ENCODE assay signal across 16 mouse cellular contexts in the genomic region with DNA sequence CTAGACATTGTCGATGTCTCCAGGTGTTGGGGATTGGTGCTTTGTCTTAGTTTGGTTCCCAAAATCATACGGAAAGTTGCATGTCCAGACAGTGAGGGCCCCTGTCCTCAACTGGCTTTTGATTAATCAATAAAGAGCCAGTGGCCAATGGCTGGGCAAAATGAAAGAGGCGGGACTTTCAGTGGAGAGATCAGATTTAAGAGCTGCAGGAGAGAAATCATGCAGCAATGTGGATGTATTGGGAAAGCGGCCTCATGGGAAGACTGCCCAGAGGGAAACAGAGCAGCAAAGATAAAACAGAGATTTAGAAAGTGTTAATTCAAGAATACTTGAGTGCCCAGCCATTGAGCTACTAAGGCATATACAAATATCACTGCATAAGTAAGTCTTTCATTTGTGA.
"Had no signal": no experiment of that assay in that cellular context is flagged by ENCODE, and none has a peak within 500 bp of the region (broad histone marks: within the 10 kb centered on the region; RNA-seq: fewer than 3 reads in every experiment).

No protein-coding gene starts in this region.

- ATAC-seq: lung, postnatal 0 days; midbrain, embryonic 13.5 days; midbrain, embryonic 15.5 days had no signal

- H3K27ac ChIP-seq: lung, embryonic 15.5 days; macrophage; midbrain, embryonic 13.5 days; midbrain, embryonic 15.5 days; neural tube, embryonic 12.5 days; stomach, embryonic 15.5 days; stomach, postnatal 0 days had no signal

- H3K9me3 ChIP-seq: lung, embryonic 15.5 days; megakaryocyte, embryonic 14.5 days; midbrain, embryonic 13.5 days; midbrain, embryonic 15.5 days; neural tube, embryonic 12.5 days; stomach, embryonic 15.5 days had no signal

- H3K4me2 ChIP-seq: lung, embryonic 15.5 days; midbrain, embryonic 13.5 days; midbrain, embryonic 15.5 days; neural tube, embryonic 12.5 days; stomach, embryonic 15.5 days had no signal

- H3K36me3 ChIP-seq: lung, embryonic 15.5 days; midbrain, embryonic 13.5 days; midbrain, embryonic 15.5 days; neural tube, embryonic 12.5 days; stomach, embryonic 15.5 days had no signal

- DNase-seq: lung, adult 2 months; lung, postnatal 14 days; lung, postnatal 36 days; right cerebral cortex, postnatal 14 days; thymus, adult 2 months; thymus, postnatal 25 days; thymus, postnatal 4 days had no signal

- H3K9ac ChIP-seq: lung, embryonic 15.5 days; midbrain, embryonic 13.5 days; midbrain, embryonic 15.5 days; neural tube, embryonic 12.5 days; stomach, embryonic 15.5 days had no signal

- H3K4me3 ChIP-seq: lung, embryonic 15.5 days; megakaryocyte, embryonic 14.5 days; midbrain, embryonic 13.5 days; midbrain, embryonic 15.5 days; neural tube, embryonic 12.5 days; stomach, embryonic 15.5 days had no signal

- H3K4me1 ChIP-seq: lung, embryonic 15.5 days; midbrain, embryonic 13.5 days; midbrain, embryonic 15.5 days; neural tube, embryonic 12.5 days; stomach, embryonic 15.5 days had no signal

- H3K27me3 ChIP-seq: lung, embryonic 15.5 days; midbrain, embryonic 13.5 days; midbrain, embryonic 15.5 days; neural tube, embryonic 12.5 days; stomach, embryonic 15.5 days had no signal
